Mouse (Mus musculus) myocyte (in vitro differentiated cells): ENCODE results near the gene Kncn. TPM values are rescaled to one million over a fixed set of nuclear protein-coding genes. Genes with fewer than 3 reads are reported as not detected.

Source experiments
- H3K27me3 ChIP-seq: one replicate; pipeline ENCODE4 v1.6.1; 2011; ENCODE audit not compliant: control insufficient read depth, insufficient read depth, insufficient read length
- H3K36me3 ChIP-seq: one replicate; pipeline ENCODE4 v1.6.1; 2011; ENCODE audit not compliant: control insufficient read depth, insufficient read depth
- H3K4me2 ChIP-seq: one replicate; pipeline ENCODE4 v1.6.1; 2011; ENCODE audit warnings: low read depth, control low read depth
- H3K4me3 ChIP-seq: one replicate; pipeline ENCODE4 v1.5.1; 2011; ENCODE audit warnings: mild to moderate bottlenecking, control low read depth, moderate library complexity
- H3K79me2 ChIP-seq: one replicate; pipeline ENCODE4 v1.6.1; 2011; ENCODE audit not compliant: control insufficient read depth, insufficient read depth
- H3ac ChIP-seq: one replicate; pipeline ENCODE4 v1.6.1; 2011; ENCODE audit not compliant: control insufficient read depth, insufficient read length
- CEBPB ChIP-seq: IDR thresholded peaks from 2 replicates; pipeline ENCODE4 v1.6.1; 2011; ENCODE audit warnings: mild to moderate bottlenecking, moderate library complexity; ENCODE audit not compliant: poor library complexity, insufficient read depth, severe bottlenecking
- E2F4 ChIP-seq: IDR thresholded peaks from one replicate; pipeline ENCODE4 v1.6.1; 2011; ENCODE audit warnings: mild to moderate bottlenecking, control low read depth, moderate library complexity; ENCODE audit not compliant: insufficient read depth
- MAX ChIP-seq: IDR thresholded peaks from one replicate; pipeline ENCODE4 v1.6.1; 2011; ENCODE audit warnings: low read depth, mild to moderate bottlenecking, control low read depth
- MYOD1 ChIP-seq, 3 experiments: IDR thresholded peaks; one replicate each; pipeline ENCODE4 v1.6.1; 2011; ENCODE audit warnings: control low read depth in 2 of 3, low read depth in 2 of 3, mild to moderate bottlenecking in 2 of 3, moderate library complexity in 1 of 3; ENCODE audit not compliant: insufficient read length in 2 of 3, control insufficient read depth in 1 of 3
- MYOG ChIP-seq, 3 experiments: IDR thresholded peaks; one replicate each; pipeline ENCODE4 v1.6.1; 2011; ENCODE audit warnings: control low read depth in 2 of 3, low read depth in 2 of 3, mild to moderate bottlenecking in 2 of 3; ENCODE audit not compliant: insufficient read length in 2 of 3, control insufficient read depth in 1 of 3, insufficient read depth in 1 of 3
- POLR2A ChIP-seq: IDR thresholded peaks from one replicate; pipeline ENCODE4 v1.6.1; 2011; ENCODE audit warnings: low read depth, mild to moderate bottlenecking, control low read depth, moderate library complexity; ENCODE audit not compliant: insufficient read length
- POLR2AphosphoS2 ChIP-seq: IDR thresholded peaks from one replicate; pipeline ENCODE4 v1.6.1; 2011; ENCODE audit warnings: low read depth, control low read depth; ENCODE audit not compliant: insufficient read length
- REST ChIP-seq: IDR thresholded peaks from one replicate; pipeline ENCODE4 v1.6.1; 2011; ENCODE audit warnings: mild to moderate bottlenecking, control low read depth, moderate library complexity; ENCODE audit not compliant: insufficient read depth, insufficient read length
- SRF ChIP-seq: IDR thresholded peaks from one replicate; pipeline ENCODE4 v1.6.1; 2011; ENCODE audit warnings: low read depth; ENCODE audit not compliant: control insufficient read depth, insufficient read length
- TCF12 ChIP-seq: IDR thresholded peaks from one replicate; pipeline ENCODE4 v1.6.1; 2011; ENCODE audit warnings: mild to moderate bottlenecking, control low read depth; ENCODE audit not compliant: poor library complexity, insufficient read depth, severe bottlenecking
- TCF3 ChIP-seq: IDR thresholded peaks from one replicate; pipeline ENCODE4 v1.6.1; 2011; ENCODE audit warnings: low read depth, control low read depth; ENCODE audit not compliant: insufficient read length
- USF1 ChIP-seq: IDR thresholded peaks from one replicate; pipeline ENCODE4 v1.6.1; 2011; ENCODE audit warnings: low read depth, mild to moderate bottlenecking, control low read depth, moderate library complexity
- polyA plus RNA-seq: library from polyadenylated mRNA; unstranded; fragments of >200 nt; fragmentation: generic; extraction: Trizol; gene quantifications from one replicate; pipeline ENCODE4 v1.2.1, GENCODE M21; 2012; ENCODE audit warnings: missing spikeins

Gene Kncn
- polyA plus RNA-seq, 1 experiment = not detected

GRCm38 (mm10) chr4:115882195-115882594 is 2.0 kb upstream of the Kncn start:
- no peaks in the 10 kb centered on the region for H3K27me3 ChIP-seq
- H3K79me2 ChIP-seq = no peaks in the 10 kb centered on the region
- H3K4me3 ChIP-seq = no peak overlapping the region
- H3K4me2 ChIP-seq = peak overlapping the region; percentile 30
- no peaks in the 10 kb centered on the region for H3K36me3 ChIP-seq
- TF ChIP-seq POLR2A = no peak
- peak; percentile 79; the same call in 1 of the 2 replicates for TF ChIP-seq CEBPB
- TF ChIP-seq USF1 = no peak
- no peak for TF ChIP-seq TCF3
- H3ac ChIP-seq = no peak overlapping the region

- TF ChIP-seq E2F4 (no peak), CEBPB (no peak), POLR2A (no peak), MYOG (IDR thresholded peaks at IDR 0.05; ENCODE audit: control insufficient read depth in 1 of 3, insufficient read depth in 1 of 3, insufficient read length in 2 of 3, low read depth in 2 of 3) (no peak)
- Histone ChIP-seq H3ac (no peak overlapping the region), H3K36me3 (no peaks in the 10 kb centered on the region), H3K79me2 (no peaks in the 10 kb centered on the region), H3K4me3 (no peak overlapping the region), H3K4me2 (no peak overlapping the region), H3K27me3 (peaks cover 8% of the 10 kb centered on the region)
Measured at GRCm38 (mm10) chr4:115885846-115886245, 1.6 kb downstream of the Kncn start.

GRCm38 (mm10) chr4:115886875-115887274 is 2.7 kb downstream of the Kncn start:
- TF ChIP-seq TCF12 (no peak), REST (peak; percentile 88), POLR2AphosphoS2 (no peak), MYOD1 (IDR thresholded peaks at IDR 0.05; ENCODE audit: control insufficient read depth in 1 of 3, insufficient read length in 2 of 3, low read depth in 2 of 3) (no peak), MYOG (IDR thresholded peaks at IDR 0.05; ENCODE audit: control insufficient read depth in 1 of 3, insufficient read depth in 1 of 3, insufficient read length in 2 of 3, low read depth in 2 of 3) (no peak), POLR2A (no peak)
- Histone ChIP-seq H3K4me3 (no peak overlapping the region), H3K27me3 (peaks cover 18% of the 10 kb centered on the region), H3K79me2 (no peaks in the 10 kb centered on the region), H3K4me2 (no peak overlapping the region), H3K36me3 (no peaks in the 10 kb centered on the region), H3ac (no peak overlapping the region)

- Histone ChIP-seq H3K36me3 (no peaks in the 10 kb centered on the region), H3K4me3 (no peak overlapping the region), H3K27me3 (peaks cover 35% of the 10 kb centered on the region), H3ac (no peak overlapping the region), H3K79me2 (no peaks in the 10 kb centered on the region), H3K4me2 (peak overlapping the region; percentile 30)
- TF ChIP-seq REST = no peak
- no peak for TF ChIP-seq POLR2AphosphoS2
- no peak for TF ChIP-seq CEBPB
- TF ChIP-seq SRF = no peak
- TF ChIP-seq TCF3 = no peak
- no peak for TF ChIP-seq E2F4
- TF ChIP-seq POLR2A = no peak
- no peak for TF ChIP-seq MAX
Measured at GRCm38 (mm10) chr4:115890066-115890465, 5.9 kb downstream of the Kncn start.

GRCm38 (mm10) chr4:115890553-115890952 is 6.4 kb downstream of the Kncn start, which contains the start of gene 6430628N08Rik:
6430628N08Rik (plus strand) TSS chr4:115890665.
- no peaks in the 10 kb centered on the region for H3K36me3 ChIP-seq
- TF ChIP-seq TCF12 (no peak), USF1 (no peak), REST (no peak), MAX (no peak), POLR2AphosphoS2 (no peak), SRF (no peak), CEBPB (no peak), MYOG (IDR thresholded peaks at IDR 0.05; ENCODE audit: control insufficient read depth in 1 of 3, insufficient read depth in 1 of 3, insufficient read length in 2 of 3, low read depth in 2 of 3) (no peak), POLR2A (no peak), MYOD1 (IDR thresholded peaks at IDR 0.05; ENCODE audit: control insufficient read depth in 1 of 3, insufficient read length in 2 of 3, low read depth in 2 of 3) (no peak), E2F4 (no peak), TCF3 (no peak)

GRCm38 (mm10) chr4:115894281-115894680 is 10.1 kb downstream of the Kncn start:
- Histone ChIP-seq H3K4me2 (no peak overlapping the region), H3K36me3 (no peaks in the 10 kb centered on the region), H3K4me3 (no peak overlapping the region), H3K27me3 (peaks cover 65% of the 10 kb centered on the region), H3K79me2 (no peaks in the 10 kb centered on the region), H3ac (no peak overlapping the region)
- no peak for TF ChIP-seq CEBPB
- no peak for TF ChIP-seq E2F4
- no peak for TF ChIP-seq MAX
- TF ChIP-seq TCF12 = no peak
- TF ChIP-seq USF1 = no peak
- no peak for TF ChIP-seq MYOD1 (IDR thresholded peaks at IDR 0.05; ENCODE audit: control insufficient read depth in 1 of 3, insufficient read length in 2 of 3, low read depth in 2 of 3)
- no peak for TF ChIP-seq POLR2A
- no peak for TF ChIP-seq TCF3
- no peak for TF ChIP-seq REST
- no peak for TF ChIP-seq POLR2AphosphoS2
- no peak for TF ChIP-seq SRF
- TF ChIP-seq MYOG (IDR thresholded peaks at IDR 0.05; ENCODE audit: control insufficient read depth in 1 of 3, insufficient read depth in 1 of 3, insufficient read length in 2 of 3, low read depth in 2 of 3) = no peak

More at GRCm38 (mm10) chr4:115890553-115890952, 6.4 kb downstream of the Kncn start, which contains the start of gene 6430628N08Rik:
- Histone ChIP-seq H3K27me3 (peaks cover 35% of the 10 kb centered on the region), H3K4me3 (no peak within 1 kb of the TSS), H3K4me2 (peak within 1 kb of the TSS; percentile 30), H3K79me2 (no peaks in the 10 kb centered on the region), H3ac (no peak within 1 kb of the TSS)
